Mouse (Mus musculus): ENCODE measurements around the gene Mif.

Gene Mif

GRCm38 (mm10) chr10:75835761-75836531 is 24.1 kb downstream of the Mif start:
- peak; percentile 72 for DNase-seq

- peak; percentile 77 for DNase-seq
Observed at GRCm38 (mm10) chr10:75835307-75835706, 24.7 kb downstream of the Mif start.

- no peak for DNase-seq
Observed at GRCm38 (mm10) chr10:75834721-75835120, 25.3 kb downstream of the Mif start.

DNA sequence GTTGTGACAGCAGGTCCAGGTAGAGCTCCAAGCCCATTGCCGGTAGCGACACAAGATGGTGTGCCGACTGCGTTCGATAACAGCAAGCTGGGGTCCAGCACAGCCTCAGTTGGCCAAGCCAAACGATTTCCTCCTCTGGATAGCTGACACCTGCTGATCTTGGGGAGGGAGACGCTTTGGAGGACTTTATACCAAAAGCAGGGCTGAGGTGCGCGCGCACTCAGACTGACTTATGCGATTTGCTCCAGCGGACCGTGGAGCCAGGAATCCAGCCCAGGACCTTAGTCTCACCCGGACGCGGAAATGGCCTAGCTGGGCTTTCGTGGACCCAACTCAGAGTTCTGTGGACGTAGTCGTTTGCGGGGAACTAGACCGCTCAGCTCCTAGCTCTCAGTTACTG is 25.8 kb downstream of the Mif start:
- peak; percentile 89 for DNase-seq

DNA sequence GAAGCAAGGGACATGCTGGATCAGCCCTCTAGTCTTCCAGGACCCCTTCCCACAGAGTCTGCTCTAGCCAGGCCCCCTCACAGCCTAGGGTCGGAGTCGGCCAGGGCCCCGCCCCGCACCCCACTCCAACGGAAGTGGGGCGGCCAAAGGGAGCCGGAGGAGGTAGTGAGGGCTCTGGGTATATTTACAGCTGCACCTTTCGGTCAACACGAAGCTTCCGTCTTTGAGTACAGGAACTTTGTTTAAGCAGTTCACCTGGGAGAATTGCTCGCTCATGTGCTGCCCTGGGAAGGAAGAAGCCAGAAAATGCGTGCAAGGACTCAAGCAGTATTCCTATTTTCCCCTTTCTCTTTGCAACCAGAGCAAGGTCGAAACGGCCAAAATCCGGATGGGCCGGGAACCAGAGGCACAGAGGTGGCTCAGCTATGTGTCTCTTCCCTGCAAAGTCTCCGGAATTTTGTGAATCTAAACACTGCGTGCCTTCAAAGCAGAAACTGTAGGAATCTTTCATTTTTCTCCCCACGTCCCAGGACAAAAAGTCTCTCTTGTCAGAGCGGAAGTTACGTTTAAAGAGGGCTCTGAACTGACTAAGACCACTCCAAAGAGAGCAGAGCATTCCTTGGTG is 26.5 kb downstream of the Mif start:
- DNase-seq, result peak; percentile 43

DNA sequence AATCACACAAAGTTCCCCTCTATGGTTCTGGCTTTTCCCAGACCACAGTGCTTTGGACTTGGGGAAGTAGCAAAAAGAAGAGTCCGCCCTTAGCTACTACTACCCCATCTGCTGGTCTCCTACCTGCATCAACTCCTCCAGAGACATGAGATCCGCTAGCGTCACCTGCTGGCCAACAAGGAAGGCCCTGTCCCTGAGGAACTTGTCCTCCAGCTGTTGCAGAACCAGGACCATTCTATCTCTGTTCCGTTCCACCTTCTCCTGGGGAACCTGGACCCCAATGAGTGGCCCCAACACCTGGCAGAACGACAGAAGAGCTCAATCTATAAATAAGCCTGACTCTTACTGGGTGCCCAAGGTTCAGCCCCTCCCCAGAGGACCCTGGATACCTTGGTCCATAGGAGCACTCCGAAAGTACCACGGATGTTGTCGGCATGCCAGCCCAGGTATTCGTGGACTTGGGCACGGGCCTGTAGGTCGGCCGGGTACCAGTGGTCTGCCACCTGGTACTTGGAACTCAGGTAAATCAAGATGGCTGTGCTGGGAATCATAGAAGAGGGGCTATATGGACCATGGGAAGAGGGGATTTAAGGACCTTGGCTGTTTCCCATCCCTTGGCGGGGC is 27.7 kb downstream of the Mif start:
- peak; percentile 86 for DNase-seq

DNA sequence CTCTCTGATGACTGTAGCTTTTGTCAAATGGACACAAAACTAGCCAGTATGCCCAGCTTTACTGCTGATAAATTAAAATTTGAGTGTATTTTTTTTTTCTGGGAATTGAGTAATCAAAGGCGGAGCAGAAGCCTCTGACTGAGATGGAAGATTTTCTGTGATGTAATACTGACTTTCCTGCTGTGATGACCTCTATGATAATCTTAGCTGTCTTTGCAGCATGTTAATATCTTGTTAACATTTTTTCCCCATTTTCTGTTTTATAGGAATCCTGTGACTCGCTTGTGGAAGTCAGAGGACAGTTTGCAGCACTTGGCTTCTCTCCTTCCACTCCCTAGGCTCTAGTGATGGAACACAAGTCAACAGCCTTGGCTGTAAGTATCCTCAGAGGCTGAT is 29.8 kb downstream of the Mif start:
- no peak for DNase-seq

DNA sequence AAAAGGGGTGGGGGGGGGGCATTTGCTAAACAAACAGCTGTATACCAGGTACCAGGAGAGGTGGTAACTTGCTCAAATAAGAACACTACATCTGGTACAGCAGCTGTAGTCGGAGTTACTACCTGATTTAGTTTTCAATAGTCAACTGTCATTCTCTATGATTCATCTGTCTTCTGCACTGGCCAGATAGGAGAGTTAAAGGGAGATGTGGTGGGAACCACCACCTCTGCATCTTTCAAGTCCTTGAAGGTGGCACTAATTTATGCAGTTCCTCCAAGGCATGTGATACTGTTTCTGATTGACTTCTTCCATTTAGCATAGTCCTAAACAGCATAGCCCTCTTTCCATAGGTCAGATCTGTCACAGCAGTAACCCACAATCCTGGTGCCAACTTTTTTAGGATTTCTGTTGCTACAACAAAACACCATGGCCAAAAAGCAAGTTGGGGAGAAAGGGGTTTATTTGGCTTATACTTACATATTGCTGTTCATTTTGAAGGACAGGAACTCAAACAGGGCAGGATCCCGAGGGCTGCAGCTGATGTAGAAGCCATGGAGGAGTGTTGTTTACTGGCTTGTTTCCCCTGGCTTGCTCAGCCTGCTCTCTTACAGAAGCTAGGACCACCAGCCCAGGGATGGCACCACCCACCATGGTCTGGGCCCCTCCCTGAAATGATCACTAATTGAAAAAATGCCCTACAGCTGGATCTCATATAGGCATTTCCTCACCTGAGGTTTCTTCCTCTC is 30.3 kb downstream of the Mif start:
- DNase-seq, result no peak

DNA sequence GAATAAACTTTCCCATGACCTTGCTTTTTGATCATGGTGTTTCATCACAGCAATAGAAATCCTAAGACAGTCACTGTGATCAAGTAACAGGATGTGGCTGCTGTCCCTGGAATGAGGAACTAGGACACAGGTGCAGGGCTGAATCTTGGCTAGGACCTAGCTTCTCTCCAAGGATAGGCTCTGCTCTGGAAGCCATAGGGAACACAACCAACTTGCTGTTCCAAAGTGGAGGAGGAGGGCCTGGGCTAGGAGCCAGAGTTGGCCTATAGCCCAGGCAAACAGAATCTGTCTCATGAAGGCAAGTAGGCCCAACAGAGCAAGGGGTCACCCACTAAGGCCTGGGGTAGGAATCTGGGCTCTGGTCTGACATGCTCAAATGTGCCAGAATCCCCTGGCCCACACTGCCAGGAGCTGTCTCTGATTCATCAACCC is 31.5 kb downstream of the Mif start:
- DNase-seq, result peak; percentile 56

DNA sequence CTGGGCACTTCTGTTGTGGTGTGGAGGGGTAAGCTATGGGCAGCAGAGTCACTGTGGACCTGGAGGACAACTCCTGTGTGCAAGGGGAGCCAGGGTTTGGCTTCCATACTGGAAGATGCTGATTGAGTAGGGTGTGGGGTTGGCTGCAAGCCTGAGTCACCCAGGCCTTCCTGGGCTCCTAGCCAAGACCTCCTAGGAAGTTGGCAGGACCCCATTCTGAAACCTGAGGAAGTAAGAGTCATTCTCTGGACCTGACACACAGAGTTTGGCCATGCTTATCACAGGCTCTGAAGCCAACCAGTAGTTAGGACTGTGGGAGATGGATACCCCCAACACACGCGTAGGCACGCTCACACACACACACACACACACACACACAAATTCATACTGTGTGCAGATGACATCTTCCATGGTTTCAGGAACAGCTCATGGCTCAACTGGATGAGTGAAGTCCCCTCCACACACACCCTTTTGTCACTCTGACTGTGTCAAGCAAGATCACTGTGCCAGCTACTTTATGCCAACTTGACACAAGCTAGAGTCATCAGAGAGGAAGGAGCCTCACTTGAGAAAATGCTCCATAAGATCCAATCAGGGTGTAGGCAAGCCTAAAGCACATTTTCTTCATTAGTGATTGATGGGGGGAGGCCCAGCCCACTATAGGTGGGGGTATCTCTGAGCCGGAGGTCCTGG is 32.2 kb downstream of the Mif start:
- peak; percentile 56 for DNase-seq

- no peak for DNase-seq
Observed at GRCm38 (mm10) chr10:75824530-75824929, 35.5 kb downstream of the Mif start.

GRCm38 (mm10) chr10:75823782-75824181 is 36.3 kb downstream of the Mif start:
- DNase-seq, result no peak

GRCm38 (mm10) chr10:75822443-75822842 is 37.6 kb downstream of the Mif start, which contains the start of gene Gstt4:
Gene Gstt4 (minus strand): TSS chr10:75822543.
- no peak for DNase-seq

- DNase-seq, result no peak
Observed at GRCm38 (mm10) chr10:75819882-75820281, 40.2 kb downstream of the Mif start.

- no peak for DNase-seq
Observed at GRCm38 (mm10) chr10:75818641-75819040, 41.4 kb downstream of the Mif start.
